Mouse (Mus musculus) liver, embryonic 13.5 days (tissue): ENCODE measurements around the gene Celsr3. TPM values are rescaled to one million over a fixed set of nuclear protein-coding genes. Genes with fewer than 3 reads are reported as not detected.

Experiments
- ATAC-seq: fragments of 200-750 bp; cut with Nextera tagmentation; 2 replicates; pipeline ENCODE4 v1.8.0; 2017; ENCODE audit warnings: low read depth, mild to moderate bottlenecking, moderate number of reproducible peaks, moderate library complexity
- DNase-seq: peaks from one replicate; pipeline ENCODE4 v3.0.0; 2022
- H3K27ac ChIP-seq: fragments of 300-500 bp; sonication (generic); 2 replicates; pipeline ENCODE4 v1.5.1; 2015; ENCODE audit warnings: moderate library complexity, mild to moderate bottlenecking, inconsistent platforms
- H3K27me3 ChIP-seq: fragments of 300-500 bp; sonication (generic); 2 replicates; pipeline ENCODE4 v1.6.1; 2015; ENCODE audit warnings: mild to moderate bottlenecking, inconsistent platforms
- H3K36me3 ChIP-seq: fragments of 300-500 bp; sonication (generic); 2 replicates; pipeline ENCODE4 v1.6.1; 2015; ENCODE audit warnings: mild to moderate bottlenecking, inconsistent platforms
- H3K4me1 ChIP-seq: fragments of 300-500 bp; sonication (generic); replicated peaks from 2 replicates; pipeline ENCODE4 v1.6.1; 2015; ENCODE audit warnings: inconsistent platforms
- H3K4me2 ChIP-seq: fragments of 300-500 bp; sonication (generic); 2 replicates; pipeline ENCODE4 v1.6.1; 2015; ENCODE audit warnings: inconsistent platforms, mild to moderate bottlenecking, moderate library complexity
- H3K4me3 ChIP-seq: fragments of 300-500 bp; sonication (generic); replicated peaks from 2 replicates; pipeline ENCODE4 v1.5.1; 2015; ENCODE audit warnings: mild to moderate bottlenecking, inconsistent platforms
- H3K9ac ChIP-seq: fragments of 300-500 bp; sonication (generic); 2 replicates; pipeline ENCODE4 v1.6.1; 2015; ENCODE audit warnings: mild to moderate bottlenecking, inconsistent platforms
- H3K9me3 ChIP-seq: fragments of 300-500 bp; sonication (generic); replicated peaks from 2 replicates; pipeline ENCODE4 v1.6.1; 2016; ENCODE audit warnings: inconsistent platforms
- WGBS: fragments of 180-500 bp; shearing (Covaris S2); methylation state at CpG from one replicate; pipeline ENCODE4 v1.1.7; 2015; ENCODE audit not compliant: insufficient replicate concordance; 5-methylcytosine and 5-hydroxymethylcytosine counted together
- polyA plus RNA-seq: library from polyadenylated mRNA; unstranded; fragments of >200 nt; fragmentation: Nextera tagmentation; extraction: Ambion mirVana; gene quantifications from 2 replicates; pipeline ENCODE4 v1.2.1, GENCODE M21; 2015

Gene Celsr3
- polyA plus RNA-seq, 1 experiment from 2014 or later: 0.03 TPM

GRCm38 (mm10) chr9:108788713-108789112 lies 37.4 kb upstream of the Celsr3 start:
- H3K9me3 ChIP-seq: no peaks in the 10 kb centered on the region
- DNase-seq (no peak), ATAC-seq (no peak)
- H3K27me3 ChIP-seq: no peaks in the 10 kb centered on the region
- H3K4me2 ChIP-seq: no peak overlapping the region
- WGBS: 85% methylated on average over 3 of the region's 3 CpGs
- no peak overlapping the region for H3K4me3 ChIP-seq
- H3K9ac ChIP-seq: no peak overlapping the region
- no peak overlapping the region for H3K27ac ChIP-seq
- H3K4me1 ChIP-seq: peaks cover 91% of the 10 kb centered on the region
- H3K36me3 ChIP-seq: 0 out of 2 replicates have a peak, but pooled peaks cover 4% of the 10 kb centered on the region

- H3K36me3 ChIP-seq: peaks cover 15% of the 10 kb centered on the region
- ATAC-seq: peak; percentile 37
- peaks cover 99% of the 10 kb centered on the region for H3K4me1 ChIP-seq
- peak overlapping the region; percentile 71 for H3K27ac ChIP-seq
- H3K9me3 ChIP-seq: no peaks in the 10 kb centered on the region
- no peaks in the 10 kb centered on the region for H3K27me3 ChIP-seq
- H3K4me3 ChIP-seq: no peak overlapping the region
- H3K4me2 ChIP-seq: peak overlapping the region; percentile 22; the same call in 1 of the 2 replicates
- WGBS: 6% methylated on average over 1 of the region's 1 CpGs
- H3K9ac ChIP-seq: peak overlapping the region; percentile 24; the same call in 1 of the 2 replicates
- DNase-seq: no peak
Measured at GRCm38 (mm10) chr9:108792307-108792706, 33.8 kb upstream of the Celsr3 start.

- Histone ChIP-seq H3K27me3 (no peaks in the 10 kb centered on the region), H3K9me3 (no peaks in the 10 kb centered on the region), H3K27ac (peak overlapping the region; percentile 70), H3K4me3 (no peak overlapping the region), H3K4me2 (peak overlapping the region; percentile 22; the same call in 1 of the 2 replicates), H3K4me1 (peaks cover 96% of the 10 kb centered on the region), H3K36me3 (peaks cover 19% of the 10 kb centered on the region), H3K9ac (peak overlapping the region; percentile 24)
- DNase-seq (no peak), ATAC-seq (no peak)
- WGBS: 28% methylated on average over 3 of the region's 3 CpGs
Measured at GRCm38 (mm10) chr9:108792730-108793129, 33.4 kb upstream of the Celsr3 start.

GRCm38 (mm10) chr9:108795281-108795680 lies 30.8 kb upstream of the Celsr3 start:
- DNase-seq: no peak
- H3K4me2 ChIP-seq: peak overlapping the region; percentile 76
- H3K9ac ChIP-seq: peak overlapping the region; percentile 6
- ATAC-seq: no peak
- peaks cover 43% of the 10 kb centered on the region for H3K36me3 ChIP-seq
- H3K27me3 ChIP-seq: no peaks in the 10 kb centered on the region
- WGBS: 55% methylated on average over 2 of the region's 2 CpGs
- H3K4me1 ChIP-seq: peaks cover 72% of the 10 kb centered on the region
- peak overlapping the region; percentile 57; the same call in 1 of the 2 replicates for H3K4me3 ChIP-seq
- H3K9me3 ChIP-seq: no peaks in the 10 kb centered on the region
- peak overlapping the region; percentile 84 for H3K27ac ChIP-seq

GRCm38 (mm10) chr9:108795762-108796161 lies 30.4 kb upstream of the Celsr3 start:
- Histone ChIP-seq H3K9ac (peak overlapping the region; percentile 69), H3K4me1 (peaks cover 67% of the 10 kb centered on the region), H3K36me3 (peaks cover 45% of the 10 kb centered on the region), H3K9me3 (no peaks in the 10 kb centered on the region), H3K27me3 (no peaks in the 10 kb centered on the region), H3K4me2 (peak overlapping the region; percentile 76), H3K4me3 (peak overlapping the region; percentile 57), H3K27ac (peak overlapping the region; percentile 84)
- WGBS: 31% methylated on average over 11 of the region's 11 CpGs
- DNase-seq (peak; percentile 85), ATAC-seq (peak; percentile 97)

GRCm38 (mm10) chr9:108796351-108796981 lies 29.7 kb upstream of the Celsr3 start:
- Histone ChIP-seq H3K27ac (peak overlapping the region; percentile 84), H3K4me3 (peak overlapping the region; percentile 57), H3K27me3 (no peaks in the 10 kb centered on the region), H3K4me1 (peaks cover 61% of the 10 kb centered on the region), H3K36me3 (peaks cover 50% of the 10 kb centered on the region), H3K4me2 (peak overlapping the region; percentile 76), H3K9ac (peak overlapping the region; percentile 69), H3K9me3 (no peaks in the 10 kb centered on the region)
- whole genome bisulfite sequencing: 84% methylated on average over 4 of the region's 4 CpGs
- DNase-seq (no peak), ATAC-seq (no peak)

GRCm38 (mm10) chr9:108797477-108797876 lies 28.6 kb upstream of the Celsr3 start:
- DNase-seq (no peak), ATAC-seq (no peak)
- 91% methylated on average over 7 of the region's 7 CpGs for WGBS
- H3K4me3 ChIP-seq: no peak overlapping the region
- H3K36me3 ChIP-seq: peaks cover 60% of the 10 kb centered on the region
- H3K27me3 ChIP-seq: no peaks in the 10 kb centered on the region
- no peaks in the 10 kb centered on the region for H3K9me3 ChIP-seq
- no peak overlapping the region for H3K9ac ChIP-seq
- peaks cover 60% of the 10 kb centered on the region for H3K4me1 ChIP-seq
- peak overlapping the region; percentile 84 for H3K27ac ChIP-seq
- 0 out of 2 replicates have a peak overlapping the region, but pooled peaks have one; percentile 76 for H3K4me2 ChIP-seq

GRCm38 (mm10) chr9:108798508-108799075 lies 27.5 kb upstream of the Celsr3 start:
- DNase-seq: no peak
- no peak for ATAC-seq
- 77% methylated on average over 5 of the region's 5 CpGs for WGBS
- Histone ChIP-seq H3K9me3 (no peaks in the 10 kb centered on the region), H3K4me2 (no peak overlapping the region), H3K9ac (no peak overlapping the region), H3K27ac (no peak overlapping the region; the same call in 1 of the 2 replicates), H3K27me3 (no peaks in the 10 kb centered on the region), H3K4me3 (no peak overlapping the region), H3K4me1 (peaks cover 53% of the 10 kb centered on the region), H3K36me3 (peaks cover 65% of the 10 kb centered on the region)

- ATAC-seq (no peak), DNase-seq (no peak)
- Histone ChIP-seq H3K4me2 (no peak overlapping the region), H3K27ac (0 out of 2 replicates have a peak overlapping the region, but pooled peaks have one; percentile 3), H3K4me1 (peaks cover 51% of the 10 kb centered on the region), H3K4me3 (no peak overlapping the region), H3K9ac (no peak overlapping the region), H3K36me3 (peaks cover 75% of the 10 kb centered on the region), H3K27me3 (no peaks in the 10 kb centered on the region), H3K9me3 (no peaks in the 10 kb centered on the region)
- WGBS: 88% methylated on average over 3 of the region's 3 CpGs
Measured at GRCm38 (mm10) chr9:108799564-108799963, 26.6 kb upstream of the Celsr3 start.

- Histone ChIP-seq H3K27me3 (no peaks in the 10 kb centered on the region), H3K9ac (peak overlapping the region; percentile 40; the same call in 1 of the 2 replicates), H3K9me3 (no peaks in the 10 kb centered on the region), H3K36me3 (peaks cover 56% of the 10 kb centered on the region), H3K4me3 (no peak overlapping the region), H3K4me1 (peaks cover 72% of the 10 kb centered on the region), H3K27ac (peak overlapping the region; percentile 96), H3K4me2 (peak overlapping the region; percentile 31)
- peak; percentile 70 for ATAC-seq
- 61% methylated on average over 8 of the region's 8 CpGs for WGBS
- DNase-seq: peak; percentile 56
Measured at GRCm38 (mm10) chr9:108805768-108806167, 20.4 kb upstream of the Celsr3 start.

GRCm38 (mm10) chr9:108806379-108806778 lies 19.7 kb upstream of the Celsr3 start:
- Histone ChIP-seq H3K27ac (peak overlapping the region; percentile 96), H3K27me3 (no peaks in the 10 kb centered on the region), H3K9ac (peak overlapping the region; percentile 40), H3K4me3 (no peak overlapping the region), H3K36me3 (peaks cover 57% of the 10 kb centered on the region), H3K4me2 (peak overlapping the region; percentile 99; the same call in 1 of the 2 replicates), H3K9me3 (no peaks in the 10 kb centered on the region), H3K4me1 (peaks cover 72% of the 10 kb centered on the region)
- no peak for ATAC-seq
- no peak for DNase-seq
